Mouse (Mus musculus) fibroblast of lung, adult 2 months (primary cell): Measurements from ENCODE around the gene Tmem139.

ENCODE experiments used
- DNase-seq: peaks from one replicate; pipeline ENCODE4 v3.0.0-alpha.2; 2011; ENCODE audit warnings: low read depth

Tmem139 gene

GRCm38 (mm10) chr6:42282865-42283528, 21.2 kb downstream of the Tmem139 start:
- no peak for DNase-seq

GRCm38 (mm10) chr6:42286448-42286847, 24.7 kb downstream of the Tmem139 start, which contains the start of gene Clcn1:
Clcn1 (plus strand) TSS chr6:42286685.
- no peak for DNase-seq

GRCm38 (mm10) chr6:42287562-42287961, 25.8 kb downstream of the Tmem139 start:
- DNase-seq: no peak

- DNase-seq: no peak
Observed at GRCm38 (mm10) chr6:42293327-42293726, 31.6 kb downstream of the Tmem139 start.

- DNase-seq: peak; percentile 48
Observed at GRCm38 (mm10) chr6:42295549-42296094, 33.9 kb downstream of the Tmem139 start.

- DNase-seq: peak; percentile 58
Observed at GRCm38 (mm10) chr6:42299362-42299761, 37.6 kb downstream of the Tmem139 start.

GRCm38 (mm10) chr6:42309816-42310378, 48.1 kb downstream of the Tmem139 start:
- DNase-seq: no peak

- no peak for DNase-seq
Observed at GRCm38 (mm10) chr6:42310427-42311053, 48.8 kb downstream of the Tmem139 start.
